Mouse (Mus musculus): ENCODE results near the gene Srd5a1.
A peak's percentile ranks its signal among the peaks of the same experiment; 100 is the strongest.
"Not testable (repeated sequence)": the region's sequence is repeated elsewhere in the genome, so short reads cannot be mapped to it uniquely, and the experiment has no call there.

Srd5a1 gene

GRCm38 (mm10) chr13:69576676-69577075 is 34.6 kb downstream of the Srd5a1 start:
- no peak for DNase-seq (ENCODE audit: low read depth, low spot score)

- DNase-seq (ENCODE audit: low read depth, low spot score): no peak
These were observed 38.6 kb downstream of the Srd5a1 start for GRCm38 (mm10) chr13:69572594-69572993.

DNA sequence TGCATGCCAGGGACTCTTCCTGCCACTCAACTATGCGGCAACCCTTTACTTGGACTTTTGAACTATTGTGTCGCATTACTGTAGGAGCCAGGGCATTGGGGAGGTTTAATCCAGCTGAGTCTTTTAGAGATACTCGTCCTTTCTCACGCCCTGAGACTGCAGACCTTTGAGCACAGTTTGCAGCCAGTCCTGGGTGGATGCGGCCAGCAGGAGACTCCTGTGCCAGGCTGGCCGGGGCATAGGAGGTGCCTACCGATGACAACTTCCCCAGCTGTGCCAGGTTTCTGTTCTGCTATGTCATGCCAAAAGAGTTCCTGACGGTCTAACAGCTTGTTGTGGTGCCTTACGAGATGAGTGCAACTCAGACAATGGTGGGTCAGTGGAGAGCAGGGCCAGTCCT is 42.0 kb downstream of the Srd5a1 start:
- no peak for DNase-seq (ENCODE audit: low read depth, low spot score)

GRCm38 (mm10) chr13:69565401-69565800 is 45.8 kb downstream of the Srd5a1 start:
- DNase-seq (ENCODE audit: low read depth, low spot score): not testable (repeated sequence)

- no peak for DNase-seq (ENCODE audit: low read depth, low spot score)
These were observed 46.7 kb downstream of the Srd5a1 start for GRCm38 (mm10) chr13:69564573-69564972.

DNA sequence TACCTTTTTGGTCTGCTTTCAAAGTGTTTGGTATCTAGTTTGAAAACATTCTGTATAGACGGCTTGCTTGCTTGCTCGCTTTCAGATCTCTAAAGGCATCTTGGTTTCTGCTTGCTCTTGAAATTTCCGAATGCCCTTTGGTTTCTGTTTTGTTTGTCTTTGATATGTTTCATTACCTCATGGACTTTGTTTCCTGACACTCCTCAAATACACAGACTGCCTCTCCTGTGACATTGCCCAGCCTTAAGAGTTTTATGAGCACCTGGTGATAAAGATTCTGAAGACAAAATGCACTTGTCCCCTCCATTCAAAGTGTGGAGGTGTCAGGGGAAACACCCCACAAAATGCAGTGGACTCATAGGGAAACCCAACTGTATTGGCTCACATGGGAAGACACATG is 47.3 kb downstream of the Srd5a1 start:
- no peak for DNase-seq (ENCODE audit: low read depth, low spot score)

DNA sequence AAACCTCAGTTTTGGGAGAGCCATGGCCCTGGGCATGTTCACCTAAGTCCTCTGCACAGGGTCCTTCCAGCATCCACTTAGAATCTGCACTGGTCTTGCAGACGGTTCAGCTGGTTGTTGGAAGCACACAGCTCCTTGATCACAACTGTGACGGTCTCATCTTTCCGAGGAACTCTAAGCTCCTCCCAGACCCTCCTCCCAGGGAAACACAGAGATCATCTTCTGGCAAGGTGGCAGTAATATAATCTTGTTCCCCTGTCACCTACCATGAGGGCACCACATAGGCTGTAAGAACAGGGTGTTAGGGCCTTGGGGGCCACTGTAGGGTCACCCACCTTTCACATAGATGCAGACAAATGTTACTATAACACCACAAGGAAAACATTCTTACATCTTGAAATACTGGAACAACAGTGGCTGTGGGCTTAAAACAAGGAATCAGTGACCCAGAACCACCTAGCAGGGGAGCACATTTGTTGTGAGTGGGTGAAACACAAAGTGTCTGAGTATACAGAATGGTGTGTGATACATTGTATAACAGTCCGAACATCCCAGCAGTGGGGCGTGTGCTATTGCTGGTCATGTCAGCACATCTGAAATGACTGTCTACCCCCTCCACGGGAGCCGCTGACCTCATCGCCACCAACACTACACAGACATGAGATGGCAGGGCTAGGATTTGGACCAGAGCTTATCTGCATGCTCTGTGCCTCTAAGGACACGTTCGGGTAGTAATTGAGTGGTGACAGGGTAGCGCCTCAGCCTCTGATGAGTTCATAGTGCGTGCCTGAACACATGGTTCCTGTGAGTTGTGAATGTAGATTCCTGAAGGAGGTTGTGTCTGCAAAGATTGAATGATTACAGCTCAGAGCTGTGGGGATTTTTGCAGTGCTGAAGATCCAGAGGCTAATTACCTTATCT is 48.3 kb downstream of the Srd5a1 start:
- DNase-seq (ENCODE audit: low read depth, low spot score): no peak

- no peak for DNase-seq (ENCODE audit: low read depth, low spot score)
These were observed 49.2 kb downstream of the Srd5a1 start for GRCm38 (mm10) chr13:69562004-69562403.

DNA sequence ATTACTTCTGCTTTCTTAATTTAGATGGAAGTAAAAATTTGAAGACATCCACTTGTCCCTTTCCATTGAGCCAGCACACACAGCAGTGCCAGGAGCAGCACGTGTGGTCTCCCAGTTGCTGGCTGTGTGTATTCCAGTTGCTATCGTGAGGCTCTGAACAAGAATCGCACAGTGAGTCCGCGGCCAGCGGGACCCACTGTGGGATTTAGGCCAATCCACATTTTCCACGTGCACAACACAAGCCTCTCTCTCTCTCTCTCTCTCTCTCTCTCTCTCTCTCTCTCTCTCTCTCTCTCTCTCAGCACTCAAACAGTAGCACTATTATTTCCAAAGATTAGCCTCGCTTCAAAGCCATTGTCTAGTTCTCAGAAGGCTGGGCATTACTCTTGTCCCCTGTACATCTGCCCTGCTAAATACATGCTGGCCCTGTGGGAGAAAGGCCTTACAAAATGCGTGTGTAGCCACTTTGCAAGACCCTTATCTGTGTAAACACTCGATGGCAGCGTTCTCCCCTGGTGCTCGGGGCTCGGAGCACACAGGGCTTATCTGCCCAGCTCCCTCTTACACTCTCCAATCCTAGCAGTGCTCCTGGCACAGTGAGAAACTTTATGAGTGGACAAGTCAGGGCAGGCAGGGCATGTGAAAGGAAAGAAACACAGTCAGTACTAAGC is 51.8 kb downstream of the Srd5a1 start:
- DNase-seq (ENCODE audit: low read depth, low spot score): no peak

- no peak for DNase-seq (ENCODE audit: low read depth, low spot score)
These were observed 53.1 kb downstream of the Srd5a1 start for GRCm38 (mm10) chr13:69558098-69558660.

- DNase-seq (ENCODE audit: low read depth, low spot score): no peak
These were observed 54.5 kb downstream of the Srd5a1 start for GRCm38 (mm10) chr13:69556728-69557127.

GRCm38 (mm10) chr13:69555957-69556482 is 55.2 kb downstream of the Srd5a1 start:
- no peak for DNase-seq (ENCODE audit: low read depth, low spot score)

DNA sequence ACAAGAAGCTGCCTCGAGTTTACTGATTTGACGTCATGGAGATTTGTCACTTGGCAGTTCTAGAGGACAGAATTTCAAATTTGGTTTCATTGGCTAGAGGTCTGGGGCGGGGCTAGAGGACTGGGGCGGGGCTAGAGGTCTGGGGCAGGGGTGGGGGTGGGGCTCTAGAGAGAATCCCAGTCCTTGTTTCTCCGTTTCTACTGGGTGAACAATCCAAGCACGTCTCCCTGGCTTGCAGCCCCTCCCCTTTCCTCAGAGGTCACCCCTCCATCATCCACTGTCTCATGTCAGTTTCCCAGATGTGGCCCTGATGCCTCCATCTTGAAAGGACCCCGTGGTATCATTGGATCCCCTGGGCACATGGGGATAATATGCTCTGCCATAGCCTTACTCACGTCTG is 56.2 kb downstream of the Srd5a1 start:
- no peak for DNase-seq (ENCODE audit: low read depth, low spot score)

DNA sequence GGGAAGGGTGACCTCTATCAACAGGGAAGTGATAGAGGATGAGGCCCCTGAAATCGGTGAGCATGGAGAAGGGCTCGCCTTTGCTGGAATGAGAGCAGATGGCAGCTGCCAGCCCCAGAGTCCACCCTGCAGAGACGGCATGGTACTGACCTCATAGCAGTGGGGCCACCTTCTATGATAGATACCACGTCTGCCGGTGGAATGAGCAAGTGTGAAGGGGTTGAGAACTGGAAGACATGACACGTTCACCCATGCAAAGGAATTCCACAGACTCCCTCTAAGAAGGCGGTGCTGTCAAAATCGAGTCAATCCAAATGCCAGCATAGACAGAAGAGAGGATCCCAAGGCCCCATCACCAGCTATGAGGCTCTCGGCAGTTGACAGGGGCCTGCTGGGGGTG is 57.0 kb downstream of the Srd5a1 start:
- no peak for DNase-seq (ENCODE audit: low read depth, low spot score)

DNA sequence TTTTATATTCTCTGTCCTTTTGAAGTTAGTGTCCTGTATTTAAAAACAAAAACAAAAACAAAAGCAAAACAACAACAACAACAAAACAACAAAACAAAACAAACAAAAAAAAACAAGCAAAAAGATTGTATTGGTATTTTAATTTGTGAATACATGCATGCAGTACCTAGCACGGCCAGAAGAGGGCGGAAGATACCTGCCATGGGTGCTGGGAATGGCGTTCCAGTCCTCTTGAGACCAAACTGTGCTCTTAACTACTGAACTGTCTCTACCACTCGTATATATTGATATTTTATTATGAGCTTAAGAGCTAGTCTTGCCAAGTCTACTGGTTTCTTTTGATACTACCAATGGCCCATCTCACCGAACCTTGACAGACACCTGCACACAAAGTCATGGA is 58.2 kb downstream of the Srd5a1 start:
- DNase-seq (ENCODE audit: low read depth, low spot score): peak; percentile 42

GRCm38 (mm10) chr13:69550831-69551230 is 60.4 kb downstream of the Srd5a1 start:
- DNase-seq (ENCODE audit: low read depth, low spot score): no peak

- no peak for DNase-seq (ENCODE audit: low read depth, low spot score)
These were observed 61.3 kb downstream of the Srd5a1 start for GRCm38 (mm10) chr13:69549980-69550379.

DNA sequence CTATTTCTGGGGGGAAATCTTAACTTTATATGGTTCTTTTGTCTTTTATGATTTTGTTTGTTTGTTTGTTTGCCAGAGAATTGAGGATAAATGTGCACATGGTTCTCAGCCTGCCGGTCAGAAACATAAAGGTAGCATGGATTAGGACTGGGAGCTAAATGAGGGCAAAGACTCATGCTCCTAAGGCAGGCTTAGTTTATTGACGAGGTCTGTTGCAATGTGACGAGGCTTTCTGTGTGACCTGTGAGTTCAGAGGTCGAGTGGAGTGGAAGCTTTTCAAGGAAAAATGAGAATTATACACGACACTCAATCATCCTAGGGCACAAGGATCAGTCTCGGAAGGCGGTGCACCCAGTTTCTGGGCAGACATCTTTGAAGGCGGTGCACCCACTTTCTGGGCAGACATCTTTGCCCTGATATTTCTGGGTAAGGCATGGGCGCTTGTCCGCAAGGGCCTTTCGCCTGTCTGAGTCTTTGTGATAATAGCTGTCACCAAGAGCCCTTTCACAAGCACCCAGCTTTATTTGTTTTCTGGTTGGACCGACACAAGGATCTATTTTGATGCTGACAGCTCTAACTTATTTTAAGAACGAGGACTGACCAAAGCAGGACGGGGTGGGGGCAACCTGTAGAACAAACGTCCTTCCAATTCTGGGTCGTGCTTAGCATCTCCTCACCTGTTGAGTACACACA is 63.6 kb downstream of the Srd5a1 start:
- no peak for DNase-seq (ENCODE audit: low read depth, low spot score)

DNA sequence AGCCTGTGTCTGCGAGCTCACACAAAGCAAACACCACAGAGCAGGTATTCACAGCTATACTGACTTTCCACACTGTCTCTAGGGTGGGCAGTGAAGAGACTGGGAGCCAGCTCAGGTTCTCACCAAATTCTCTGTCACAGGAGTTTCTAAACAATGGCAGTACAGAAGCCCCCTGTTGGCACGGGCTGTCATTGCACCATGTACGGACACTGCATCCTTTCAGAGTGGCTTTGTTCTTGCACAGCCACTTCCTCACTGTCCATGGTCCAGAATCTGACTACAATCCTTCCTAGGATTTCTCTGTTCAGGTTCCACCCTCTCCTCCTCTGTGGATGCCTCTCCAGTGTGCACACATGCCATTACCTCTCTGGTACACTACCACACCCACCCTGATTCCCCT is 66.2 kb downstream of the Srd5a1 start:
- peak; percentile 56 for DNase-seq (ENCODE audit: low read depth, low spot score)

- DNase-seq (ENCODE audit: low read depth, low spot score): no peak
These were observed 67.6 kb downstream of the Srd5a1 start for GRCm38 (mm10) chr13:69543595-69543994.

DNA sequence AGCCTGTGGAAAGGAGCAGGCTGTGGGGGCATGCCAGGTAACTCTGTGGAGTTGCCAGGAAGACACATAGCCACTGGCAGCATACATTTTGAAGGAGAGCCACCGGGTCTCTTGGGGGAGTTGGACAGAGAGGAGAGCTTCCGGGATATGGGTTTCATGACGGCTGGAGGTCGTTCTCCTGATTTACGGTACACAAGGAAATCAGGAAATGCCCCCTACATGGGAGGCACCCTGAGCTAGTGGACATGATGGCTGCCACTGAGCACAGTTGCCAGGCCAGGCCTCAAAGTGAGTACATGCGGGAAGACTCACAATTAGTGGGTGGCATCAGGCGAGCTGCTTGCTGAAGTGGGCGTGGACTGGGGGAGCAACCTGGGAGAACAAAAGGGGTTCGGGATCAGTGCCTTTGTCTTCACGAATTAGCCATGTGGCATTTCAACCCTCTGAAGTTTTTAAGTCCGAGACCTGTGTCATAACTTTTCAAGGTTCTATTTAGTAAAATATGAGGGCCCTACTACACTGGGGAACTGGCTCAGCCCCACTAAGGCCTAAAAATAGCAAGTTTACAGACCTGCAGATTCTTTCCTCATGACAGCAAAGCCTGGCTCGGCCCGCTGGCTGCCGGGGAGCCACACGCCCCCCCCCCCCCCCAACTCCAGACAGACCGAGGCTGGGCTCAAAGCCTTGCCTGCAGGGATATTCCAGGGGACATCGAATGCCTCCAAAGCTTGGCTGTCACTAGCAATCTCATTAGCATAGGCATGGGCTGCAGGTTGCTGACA is 68.5 kb downstream of the Srd5a1 start:
- DNase-seq (ENCODE audit: low read depth, low spot score): no peak
